Mouse (Mus musculus) adrenal gland, adult 8-10 months (tissue): ENCODE results near the gene Psmf1. TPM values are rescaled to one million over a fixed set of nuclear protein-coding genes. Genes with fewer than 3 reads are reported as not detected.

ENCODE experiments used
- DNase-seq: peaks from one replicate; pipeline ENCODE4 v3.0.0; 2022
- total RNA-seq, 4 experiments: library from RNA; stranded (reverse); gene quantifications; 2 replicates each; pipeline ENCODE4 v1.2.4; 2022

Gene Psmf1
- total RNA-seq, 4 experiments from 2014 or later = 37.2 to 41.8 (median 39.0) TPM

DNA sequence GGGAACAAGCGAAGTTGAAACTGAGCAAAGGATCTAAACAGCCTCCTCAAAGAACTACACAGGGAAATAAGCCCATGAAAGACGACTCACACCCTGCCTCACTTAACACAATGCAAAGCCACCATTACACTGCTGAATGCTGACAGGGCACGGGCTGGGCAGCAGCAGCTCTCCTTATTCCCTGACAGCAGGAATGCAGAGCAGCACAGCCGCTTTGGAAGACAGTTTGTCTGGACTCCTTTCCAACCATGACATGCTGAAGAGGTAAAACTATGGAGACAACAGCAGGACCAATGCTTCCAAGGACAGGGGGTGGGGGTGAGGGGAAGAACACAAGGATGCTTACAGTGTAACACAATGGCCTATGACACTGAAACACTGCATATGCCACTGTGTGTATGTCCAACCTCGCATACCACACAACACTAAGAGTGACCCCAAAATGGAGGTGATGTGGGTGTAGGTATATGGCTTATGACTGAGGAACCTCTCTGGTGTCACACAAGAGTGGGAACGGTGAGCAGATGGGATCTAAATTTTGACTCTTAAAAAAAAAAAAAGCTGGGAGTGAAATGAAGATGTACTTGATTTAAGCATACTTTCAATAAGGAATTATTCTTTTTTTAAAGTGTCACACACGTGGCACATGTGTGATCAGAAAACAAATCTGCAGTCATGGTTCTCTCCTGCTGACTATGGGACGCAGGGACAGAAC, 10.7 kb downstream of the Psmf1 start:
- DNase-seq = no peak

DNA sequence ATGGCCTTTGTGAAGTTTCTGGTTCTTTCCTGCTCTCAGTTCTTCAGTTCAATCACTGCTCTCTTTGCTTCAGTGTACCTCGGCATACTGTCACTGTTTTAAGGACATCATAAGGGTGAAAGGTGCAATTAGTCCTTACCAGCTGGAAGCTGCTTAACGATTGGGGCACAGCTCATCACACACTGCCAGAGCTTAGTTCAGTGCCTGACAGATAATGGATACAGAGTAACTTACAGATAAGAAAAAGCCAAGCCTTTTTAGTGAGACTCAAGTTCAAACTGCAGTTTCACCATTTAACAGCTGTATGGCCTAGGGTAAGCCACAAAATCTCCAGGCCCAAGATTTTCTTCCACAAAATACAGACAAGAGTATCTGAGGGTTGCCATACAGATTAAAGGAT, 19.9 kb downstream of the Psmf1 start:
- DNase-seq = no peak

DNA sequence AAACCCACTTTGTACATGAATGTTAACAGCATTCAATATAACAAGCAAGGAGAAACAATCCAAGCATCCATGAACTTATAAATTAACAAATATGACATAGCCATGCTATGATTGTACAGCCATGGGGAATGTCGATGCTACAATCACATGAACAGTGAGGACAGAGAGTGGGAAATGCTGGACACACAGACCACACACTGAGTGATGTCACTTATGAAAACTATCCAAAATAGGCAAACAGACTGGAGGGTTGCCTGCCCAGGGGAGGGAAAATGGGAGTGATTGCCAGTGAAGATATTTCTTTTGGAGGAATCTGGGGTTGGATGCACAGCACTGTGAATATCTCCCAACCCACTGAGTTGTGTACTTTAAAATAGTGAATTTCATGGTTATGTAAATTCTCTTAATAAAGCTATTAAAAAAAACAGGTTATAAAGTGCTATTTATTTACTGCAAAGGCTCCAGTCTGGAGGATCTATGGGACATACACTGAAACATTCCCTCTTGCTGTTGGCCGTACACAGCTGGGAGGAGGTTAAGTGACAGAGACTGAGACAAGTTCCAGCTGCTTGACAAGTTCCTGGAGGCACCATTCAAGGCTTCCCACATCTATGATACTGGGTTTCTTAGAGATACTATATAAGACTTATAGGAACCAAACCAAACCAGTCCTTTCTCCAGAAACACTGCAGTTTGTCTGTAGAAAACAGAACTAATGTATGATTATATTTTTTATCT, 27.5 kb downstream of the Psmf1 start:
- no peak for DNase-seq

DNA sequence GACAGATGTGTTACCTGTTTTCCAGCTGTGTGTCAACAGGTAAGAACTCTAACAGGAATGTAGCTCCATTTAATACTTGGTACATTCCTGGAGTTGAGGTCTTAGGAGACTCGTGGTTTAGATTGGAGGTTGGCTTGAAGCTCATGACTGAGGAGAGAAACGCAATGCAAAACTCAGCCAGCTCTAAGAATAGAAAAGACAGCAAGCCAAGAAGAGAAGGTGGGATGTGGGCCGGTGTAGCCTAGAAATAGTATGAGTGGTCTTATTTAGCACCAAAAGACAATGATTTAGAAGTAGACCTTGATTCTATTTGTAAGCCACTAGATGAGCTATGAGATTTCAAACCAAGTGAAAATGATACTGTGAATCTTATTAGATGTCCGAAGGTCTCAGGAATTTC, 28.5 kb downstream of the Psmf1 start:
- DNase-seq = no peak

DNA sequence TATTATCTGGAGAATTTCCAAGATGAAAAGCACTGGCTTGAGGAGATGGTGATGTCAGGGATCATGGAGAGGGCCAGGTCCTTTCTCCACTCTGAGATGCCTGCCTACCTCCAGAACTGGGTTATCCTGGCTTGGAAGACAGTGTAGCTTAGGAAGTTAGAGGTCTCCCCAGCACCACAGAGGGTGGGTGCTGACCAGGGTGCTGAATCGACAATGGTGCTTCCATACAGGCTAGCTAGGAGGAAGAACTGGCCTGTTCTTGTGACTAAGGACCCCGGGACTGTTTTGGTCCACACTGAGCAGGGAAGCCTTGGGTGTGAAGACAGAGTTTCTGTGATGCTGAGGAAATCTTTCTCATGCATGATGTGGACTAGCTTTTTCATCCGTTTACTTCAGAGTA, 31.3 kb downstream of the Psmf1 start:
- DNase-seq = no peak

DNA sequence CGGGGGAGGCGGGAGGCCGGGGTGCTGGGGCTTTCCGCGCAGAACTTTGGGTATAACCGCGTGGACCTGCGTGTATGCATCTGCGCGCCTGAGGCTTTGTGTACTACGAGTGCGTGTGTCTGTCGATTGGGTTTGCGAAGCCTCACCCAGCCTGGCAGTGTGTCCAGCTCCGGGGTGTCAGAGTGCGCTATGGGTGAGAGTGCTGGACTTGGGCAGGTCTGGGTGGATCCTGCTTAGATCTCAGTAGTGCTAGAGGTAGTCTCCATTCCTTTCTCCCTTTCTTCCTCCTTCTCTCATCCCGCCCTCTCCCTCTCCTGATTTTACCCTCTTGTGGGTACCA, 41.2 kb downstream of the Psmf1 start:
- DNase-seq = no peak

DNA sequence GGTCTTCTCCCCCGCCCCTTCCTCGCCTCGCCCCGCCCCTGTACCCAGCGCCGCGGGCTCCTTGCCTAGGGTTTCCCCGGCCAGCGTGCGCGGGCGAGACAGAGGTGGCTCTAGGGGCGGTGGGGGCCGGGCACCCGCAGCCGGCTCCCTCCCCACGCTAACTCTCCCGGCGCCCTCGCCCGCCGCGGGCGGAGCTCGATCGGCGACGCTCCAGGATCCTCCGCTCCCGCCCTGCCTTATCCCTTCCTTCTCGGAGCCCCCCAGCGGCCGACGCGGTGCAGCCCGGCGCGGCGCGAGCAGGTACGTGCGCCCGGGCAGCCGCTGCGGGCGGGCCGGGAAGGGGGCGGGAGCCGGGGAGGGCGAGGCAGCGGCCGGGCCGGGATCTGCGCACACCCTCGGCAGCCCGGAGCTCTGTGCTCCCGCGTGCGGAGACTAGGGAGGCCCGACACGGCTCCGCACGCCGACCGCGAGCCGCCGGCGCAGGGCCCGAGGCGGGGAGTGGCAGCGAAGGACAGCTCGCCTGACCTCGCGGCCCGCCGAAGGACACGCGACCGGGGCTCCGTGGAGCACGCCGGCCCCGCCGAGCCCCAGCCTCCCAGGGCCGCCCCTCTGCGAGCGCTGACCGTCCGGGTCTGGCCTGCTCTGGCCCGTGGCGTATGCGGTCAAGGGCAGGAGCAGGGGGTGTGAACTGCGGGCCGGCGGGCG, 41.7 kb downstream of the Psmf1 start:
- peak; percentile 13 for DNase-seq

DNA sequence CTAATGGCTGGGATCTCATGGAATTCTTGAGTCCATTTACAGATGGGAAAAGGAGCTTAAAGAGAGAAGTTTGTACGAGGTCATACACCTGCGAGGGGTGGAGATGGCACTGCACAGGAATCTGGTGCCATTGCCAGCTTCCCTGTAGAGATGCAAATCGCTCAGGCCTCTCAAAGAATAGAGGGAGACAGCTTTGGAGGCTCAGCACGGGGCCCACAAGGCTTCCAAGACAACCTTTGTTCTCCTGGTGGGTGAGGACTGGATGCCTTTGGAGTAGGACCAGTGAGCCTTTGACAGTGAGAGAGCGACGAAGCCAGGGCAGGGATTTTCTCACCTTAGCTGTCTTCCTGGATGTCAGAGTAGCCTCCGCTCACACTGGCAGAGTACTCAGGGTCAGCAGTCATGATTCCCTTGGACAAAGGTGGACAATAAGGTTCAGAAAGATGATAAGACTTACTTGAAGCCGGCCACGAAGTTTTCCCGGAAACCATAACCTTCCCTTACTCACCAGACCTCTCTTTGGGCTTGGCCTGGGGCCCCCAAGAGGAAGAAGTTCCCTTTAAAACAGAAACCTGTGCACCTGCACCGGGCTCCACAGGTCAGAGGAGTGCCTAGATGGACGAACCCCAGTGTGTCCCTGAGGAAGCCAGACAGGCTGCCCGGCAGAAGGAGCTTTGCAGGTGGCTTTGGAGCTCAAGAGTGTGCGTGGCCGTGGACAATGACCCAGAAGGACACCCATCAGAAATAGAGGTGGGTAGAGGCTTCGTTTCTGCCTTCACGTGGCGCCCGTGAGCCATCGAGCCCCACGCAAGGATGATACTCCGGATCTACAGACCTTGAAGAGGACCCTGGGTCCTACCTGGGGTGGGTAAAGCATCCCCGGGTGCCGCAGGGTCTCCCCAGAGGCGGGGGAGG, 42.5 kb downstream of the Psmf1 start, which contains the start of gene Tmem74b:
Gene Tmem74b (plus strand): TSS at position 778 of the 915 bp plus-strand sequence.
- DNase-seq = no peak

DNA sequence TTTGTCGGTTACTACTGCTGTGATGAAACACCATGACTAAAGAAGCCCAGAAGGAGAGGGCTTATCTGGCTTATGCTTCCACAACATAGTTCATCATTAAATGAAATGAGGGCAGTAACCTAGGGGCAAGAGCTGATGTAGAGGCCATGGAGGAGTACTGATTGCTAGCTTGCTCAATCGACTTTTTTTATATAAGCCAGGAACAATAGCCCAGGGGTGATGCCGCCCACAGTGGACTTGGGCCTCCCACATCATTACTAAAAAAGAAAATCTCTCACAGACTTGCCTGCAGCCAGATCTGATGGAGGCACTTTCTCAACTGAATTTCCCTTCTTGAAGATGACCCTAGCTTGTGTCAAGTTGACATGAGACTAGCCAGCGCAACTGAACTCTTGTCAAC, 61.0 kb downstream of the Psmf1 start:
- no peak for DNase-seq

DNA sequence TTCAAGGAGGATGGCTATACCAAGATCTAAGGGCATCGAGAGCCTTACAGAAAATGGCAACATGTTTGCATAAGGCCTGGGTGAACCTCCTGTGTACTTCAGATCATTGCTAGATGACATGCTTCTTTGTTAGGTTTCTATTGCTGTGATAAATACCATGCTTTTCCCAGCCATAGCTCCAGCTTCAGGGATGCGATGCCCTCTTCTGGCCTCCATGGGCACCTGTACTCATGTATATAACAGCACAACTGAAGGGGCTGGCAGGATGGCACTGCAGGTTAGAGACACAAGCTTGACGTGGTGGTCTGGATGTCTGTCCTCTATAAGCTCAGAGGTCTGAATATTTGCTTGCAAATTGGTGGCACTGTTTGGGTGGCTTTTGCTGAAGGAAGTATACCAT, 61.6 kb downstream of the Psmf1 start:
- DNase-seq = no peak

DNA sequence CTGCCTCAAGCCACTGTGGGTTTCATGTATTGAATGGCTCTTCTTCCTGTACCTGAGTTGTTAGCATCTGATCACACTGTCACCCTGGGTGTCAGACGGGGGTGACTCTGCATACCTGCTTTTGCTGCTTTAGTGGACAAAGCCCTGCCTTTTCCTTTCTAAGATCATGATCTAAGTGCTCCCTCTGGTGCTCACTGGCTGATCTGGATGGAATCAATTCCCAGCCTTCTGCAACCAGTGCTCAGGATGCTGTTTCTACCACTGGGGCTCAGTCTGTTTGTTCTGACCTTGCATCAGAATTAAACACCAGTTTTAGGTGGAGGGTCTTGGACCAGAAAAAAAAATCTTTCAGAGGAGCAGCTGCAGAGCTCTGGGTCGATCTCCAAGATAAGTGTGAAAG, 67.8 kb downstream of the Psmf1 start:
- DNase-seq = no peak

DNA sequence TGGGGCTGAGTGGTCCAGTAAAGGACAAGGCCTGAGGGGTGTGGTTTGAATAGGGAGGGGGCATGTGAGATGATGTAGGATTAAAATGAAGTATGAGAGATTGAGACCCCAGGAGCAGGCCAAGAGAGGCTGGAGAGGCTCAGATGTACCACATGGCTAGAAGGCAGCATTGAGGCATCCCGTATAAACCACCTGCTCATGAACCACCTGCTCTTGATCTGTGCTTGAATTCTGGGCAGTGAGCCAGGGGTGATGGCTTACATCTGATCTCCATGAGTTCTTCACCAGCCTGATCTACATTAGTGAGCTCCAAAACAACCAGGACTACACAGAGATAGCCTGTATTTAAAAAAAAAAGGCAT, 73.0 kb downstream of the Psmf1 start:
- no peak for DNase-seq

DNA sequence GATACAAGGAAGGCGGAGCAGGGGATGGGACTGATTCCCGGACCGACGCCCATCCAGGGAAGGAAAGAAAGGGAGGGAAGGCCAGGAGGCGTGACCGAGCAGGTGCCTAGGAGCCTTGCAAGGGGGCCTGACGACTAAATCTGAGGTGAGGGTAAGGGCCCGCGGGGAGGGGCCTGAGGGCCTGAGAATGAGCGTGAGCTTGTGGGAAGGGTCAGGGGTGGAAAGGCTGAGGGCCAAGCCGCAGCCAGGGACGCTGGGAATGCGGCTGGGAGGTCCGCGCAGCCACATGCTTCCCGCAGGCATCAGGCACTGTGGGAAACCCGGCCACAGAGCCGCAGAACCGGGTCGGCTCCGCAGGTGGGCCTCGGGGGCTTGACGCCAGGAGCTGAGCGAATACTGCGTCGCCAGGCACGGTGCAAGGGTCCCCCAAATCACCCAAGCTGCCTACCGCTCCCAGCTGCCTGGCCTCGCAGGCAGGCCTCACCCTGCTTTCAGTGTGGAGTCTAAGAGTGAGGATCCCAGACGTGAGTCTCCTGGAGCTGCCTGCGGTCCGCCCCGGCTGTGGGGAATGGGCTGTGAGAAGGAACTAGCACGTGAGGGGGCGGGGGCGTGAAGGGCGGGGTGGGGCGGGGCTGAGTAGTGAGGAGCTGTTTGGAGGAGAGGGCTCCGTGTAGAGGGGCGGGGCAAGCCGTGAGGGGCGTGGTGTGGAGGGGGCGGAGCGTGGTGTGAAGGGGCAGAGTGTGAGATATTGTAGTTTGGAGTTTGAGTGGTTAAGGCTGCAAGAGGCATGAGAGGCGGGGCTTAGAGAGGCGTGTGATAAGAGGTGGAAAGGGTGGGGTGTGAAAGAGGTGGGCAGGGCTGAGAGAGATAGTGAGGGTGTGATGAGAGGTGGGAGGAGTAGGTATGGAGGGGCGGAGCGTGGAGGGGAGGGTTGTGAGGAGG, 73.7 kb downstream of the Psmf1 start:
- DNase-seq = no peak

DNA sequence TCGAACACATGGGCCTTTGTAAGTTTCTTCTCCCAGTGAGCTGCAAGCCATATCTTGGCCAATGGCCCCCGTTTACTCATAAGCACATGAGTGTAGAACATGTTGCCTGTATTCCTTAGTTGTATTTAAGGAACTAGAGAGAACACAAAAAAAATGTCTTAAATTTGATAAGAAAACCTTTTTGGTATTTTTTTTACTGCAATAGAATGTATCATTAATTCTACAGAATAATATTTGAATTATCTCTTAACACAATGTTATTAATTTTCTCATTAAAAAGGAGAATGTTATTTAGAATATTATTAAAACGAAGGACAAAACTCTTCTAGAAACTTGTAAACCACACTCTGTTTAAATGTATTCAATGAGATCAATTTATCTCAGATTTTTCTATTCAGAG, 75.6 kb downstream of the Psmf1 start, which contains the start of gene Rad21l:
Gene Rad21l (minus strand): TSS at position 101 of the 400 bp plus-strand sequence.
- no peak for DNase-seq

Other genes starting within 250 kb of the Psmf1 start
- 100 to 1,000 TPM; 231 to 315 (median 255) TPM for gene Fkbp1a, start 201.7 kb downstream of the Psmf1 start, total RNA-seq
- 1 to 10 TPM; 1.1 to 1.8 (median 1.3) TPM for gene Sdcbp2, start 171.6 kb downstream of the Psmf1 start, total RNA-seq
- 10 to 100 TPM; 12.5 to 39.1 (median 22.8) TPM for gene Snph, start 111.6 kb downstream of the Psmf1 start, total RNA-seq
- gene Rad21l, start 75.7 kb downstream of the Psmf1 start, total RNA-seq = under 1 TPM in 1 of 4 experiments, not detected in 3; 0.17 TPM
- 1 to 10 TPM in 3 of 4 experiments, under 1 TPM in 1; 0.65 to 1.4 (median 1.1) TPM for gene Tmem74b, start 42.2 kb downstream of the Psmf1 start, total RNA-seq
- under 1 TPM in 2 of 4 experiments, not detected in 2; 0.10 to 0.96 TPM for gene Rspo4, start 98.7 kb upstream of the Psmf1 start, total RNA-seq
- gene Angpt4, start 167.0 kb upstream of the Psmf1 start, total RNA-seq = 1 to 10 TPM in 2 of 4 experiments, under 1 TPM in 2; 0.29 to 1.1 (median 0.89) TPM
- 10 to 100 TPM; 13.7 to 15.1 (median 14.1) TPM for gene Fam110a, start 236.0 kb upstream of the Psmf1 start, total RNA-seq